Mouse (Mus musculus) naive thymus-derived CD4-positive, alpha-beta T cell, adult 2 months (primary cell): ENCODE results near the gene Nars2.
A peak's percentile ranks its signal among the peaks of the same experiment; 100 is the strongest.

Source experiments
- DNase-seq: peaks from one replicate; pipeline ENCODE4 v3.0.0-alpha.2; 2011; ENCODE audit warnings: low read depth

Gene Nars2

DNA sequence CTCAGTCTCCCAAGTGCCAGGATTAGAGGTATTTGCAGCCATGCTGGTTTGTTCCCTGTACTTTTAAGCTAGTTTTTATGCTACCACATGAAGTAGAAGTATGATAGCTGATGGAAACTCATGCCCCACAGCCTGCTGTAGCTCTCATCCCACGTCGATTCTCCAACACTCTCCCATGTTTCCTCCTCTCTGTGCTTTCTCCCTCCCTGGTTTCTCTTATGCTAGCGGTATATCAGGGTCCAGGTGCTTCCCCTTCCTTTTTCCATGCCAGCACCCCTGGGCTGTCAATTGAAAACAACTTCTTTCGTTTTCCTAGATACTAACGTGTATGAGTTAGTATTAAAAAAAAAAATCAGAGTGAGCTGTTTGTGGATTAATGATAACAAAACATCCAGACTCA is 120.8 kb downstream of the Nars2 start:
- DNase-seq: no peak

DNA sequence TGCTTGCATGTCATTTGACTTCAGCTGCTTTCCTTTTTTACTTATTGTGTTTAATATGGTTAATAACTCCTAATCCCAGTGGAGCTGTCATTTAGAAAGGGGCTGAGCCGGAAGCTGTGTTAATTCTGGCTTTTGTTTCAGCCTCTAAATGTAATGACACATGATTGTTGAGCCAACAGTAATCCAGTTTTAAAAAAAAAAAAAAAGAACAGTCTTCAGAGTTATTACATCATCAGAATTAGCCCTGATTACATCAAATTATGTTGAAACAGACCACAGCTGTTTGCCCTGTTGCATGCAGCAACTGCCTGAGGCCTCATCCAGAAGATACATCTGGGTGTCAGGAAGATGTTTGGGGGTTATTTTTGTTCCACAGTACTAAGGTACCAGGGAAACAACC is 123.7 kb downstream of the Nars2 start:
- DNase-seq: no peak

DNA sequence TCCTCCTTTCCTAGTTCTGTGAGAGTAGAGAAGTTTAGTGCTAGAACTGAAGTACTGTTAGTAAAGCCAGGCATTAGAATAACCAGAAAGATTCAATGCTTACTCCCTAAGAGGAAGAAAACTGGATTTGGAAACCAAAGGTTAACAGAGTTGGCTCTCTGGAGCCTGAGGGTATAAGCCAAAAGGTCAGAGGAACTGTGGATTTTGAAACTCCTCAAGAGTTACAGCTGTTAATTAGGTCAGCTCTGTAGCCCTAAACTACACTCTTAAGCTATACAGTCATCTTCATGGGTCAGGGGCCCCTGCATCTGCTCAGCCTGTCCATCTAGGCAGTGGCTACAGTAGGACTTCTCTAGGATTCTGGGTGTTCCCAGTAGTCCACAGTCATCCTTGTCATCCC is 125.7 kb downstream of the Nars2 start:
- no peak for DNase-seq

GRCm38 (mm10) chr7:97078685-97079084 is 127.4 kb downstream of the Nars2 start:
- DNase-seq: no peak

GRCm38 (mm10) chr7:97079145-97079544 is 127.8 kb downstream of the Nars2 start:
- peak; percentile 25 for DNase-seq

- no peak for DNase-seq
Observed at GRCm38 (mm10) chr7:97079651-97080365, 128.5 kb downstream of the Nars2 start.

DNA sequence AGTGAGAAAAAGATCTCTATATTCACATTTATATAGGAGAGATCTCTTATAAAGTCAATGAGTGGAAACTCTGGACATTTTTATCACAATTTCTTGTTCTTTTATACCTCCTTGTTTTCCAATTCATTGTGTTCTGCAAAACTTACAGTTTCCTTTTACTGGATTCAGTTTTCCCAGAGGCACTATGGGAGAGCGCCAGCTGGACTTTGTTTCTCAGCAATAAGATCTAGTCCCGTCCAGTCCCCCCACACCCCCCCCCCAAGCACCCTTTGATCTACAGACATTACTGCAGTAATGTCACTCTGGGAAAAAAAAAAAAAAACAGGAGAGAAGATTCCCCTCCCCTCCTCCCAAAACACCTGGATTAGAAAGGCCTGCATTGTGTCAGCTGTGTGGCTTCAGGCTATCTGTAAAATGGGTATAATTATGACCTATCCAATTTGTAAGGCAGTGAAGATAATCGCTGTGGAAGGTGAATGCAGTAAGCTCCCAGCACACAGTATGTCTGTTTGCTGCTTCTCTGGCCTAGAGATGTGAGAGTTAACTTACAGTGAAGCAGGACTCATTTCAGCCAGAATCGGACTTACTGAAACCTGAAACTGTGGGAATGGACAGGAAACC is 129.4 kb downstream of the Nars2 start:
- peak; percentile 8 for DNase-seq

DNA sequence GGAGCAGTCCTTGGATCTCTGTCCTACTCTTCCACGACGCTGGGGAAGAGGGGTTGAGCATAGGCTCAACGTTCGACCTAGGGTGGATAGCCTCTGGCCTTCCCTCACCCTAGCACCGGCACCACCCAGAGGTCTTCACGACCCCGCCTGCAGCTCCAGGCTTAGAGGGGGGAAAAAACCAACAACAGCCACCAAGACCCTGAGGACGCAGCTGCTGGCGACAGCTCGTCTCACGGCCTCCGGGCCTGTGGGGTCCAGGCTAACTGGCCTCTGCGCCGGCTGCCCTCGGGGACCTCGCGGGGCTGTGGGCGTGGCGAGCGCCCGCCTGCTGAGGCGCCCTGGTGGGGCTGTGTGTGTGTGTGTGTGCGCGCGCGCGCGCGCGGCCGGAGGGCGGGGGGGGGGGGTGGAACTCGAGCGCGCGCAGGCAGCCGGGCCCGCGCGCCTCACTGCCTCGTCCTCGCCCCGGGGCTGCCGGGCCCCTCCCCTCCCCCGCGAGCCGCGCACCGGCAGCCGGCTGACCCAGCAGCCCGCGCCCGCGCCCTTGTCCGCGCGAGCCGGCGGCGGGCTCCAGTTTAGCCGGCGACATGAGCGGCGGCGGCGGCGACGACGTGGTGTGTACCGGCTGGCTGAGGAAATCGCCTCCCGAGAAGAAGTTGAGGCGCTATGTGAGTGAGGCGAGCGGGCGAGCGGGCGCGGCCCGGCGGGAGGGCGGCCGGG is 130.1 kb downstream of the Nars2 start, which contains the start of gene Gab2:
TSS of gene Gab2 (plus strand) at position 345 of the 717 bp plus-strand sequence.
- peak; percentile 38 for DNase-seq

GRCm38 (mm10) chr7:97081959-97082218 is 130.6 kb downstream of the Nars2 start:
- no peak for DNase-seq

GRCm38 (mm10) chr7:97082219-97083101 is 131.2 kb downstream of the Nars2 start:
- peak; percentile 19 for DNase-seq

DNA sequence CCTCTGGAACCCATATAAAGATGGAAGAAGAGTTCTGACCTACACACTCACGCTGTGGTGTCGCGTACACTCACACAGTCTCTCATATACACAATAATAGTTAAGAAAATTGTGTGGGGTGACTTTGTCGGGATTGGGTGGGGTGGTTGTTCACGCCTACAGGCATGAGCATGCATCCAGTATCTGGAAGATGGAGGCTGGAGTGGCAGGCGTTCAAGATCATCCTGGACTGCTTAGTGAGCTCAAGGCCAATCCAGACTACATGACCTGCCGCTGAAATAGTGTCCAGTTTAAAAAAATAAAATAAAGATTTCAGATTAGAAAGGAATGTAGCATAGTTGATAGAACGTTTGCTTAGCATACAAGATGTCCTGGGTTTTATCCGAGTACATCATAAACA is 132.3 kb downstream of the Nars2 start:
- DNase-seq: no peak

- no peak for DNase-seq
Observed at GRCm38 (mm10) chr7:97084181-97084580, 132.9 kb downstream of the Nars2 start.

DNA sequence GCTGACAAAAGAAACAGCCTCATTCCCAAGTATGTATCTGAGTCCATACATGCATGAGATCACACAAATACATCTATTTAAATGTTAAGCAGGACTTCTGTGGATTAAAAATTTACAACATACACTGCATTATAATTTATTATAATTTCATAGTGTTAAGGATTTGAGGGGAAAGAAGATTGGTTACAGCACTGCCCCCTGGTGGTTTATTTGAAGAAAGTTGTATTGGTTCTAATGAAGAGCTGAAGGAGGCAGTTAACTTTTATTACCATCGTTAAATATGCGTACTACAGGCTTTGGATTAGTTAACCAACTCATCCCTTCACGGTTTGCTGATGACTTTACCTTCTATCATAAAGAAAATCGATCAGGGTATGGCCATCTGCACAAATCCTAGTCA is 134.0 kb downstream of the Nars2 start:
- DNase-seq: peak; percentile 63

DNA sequence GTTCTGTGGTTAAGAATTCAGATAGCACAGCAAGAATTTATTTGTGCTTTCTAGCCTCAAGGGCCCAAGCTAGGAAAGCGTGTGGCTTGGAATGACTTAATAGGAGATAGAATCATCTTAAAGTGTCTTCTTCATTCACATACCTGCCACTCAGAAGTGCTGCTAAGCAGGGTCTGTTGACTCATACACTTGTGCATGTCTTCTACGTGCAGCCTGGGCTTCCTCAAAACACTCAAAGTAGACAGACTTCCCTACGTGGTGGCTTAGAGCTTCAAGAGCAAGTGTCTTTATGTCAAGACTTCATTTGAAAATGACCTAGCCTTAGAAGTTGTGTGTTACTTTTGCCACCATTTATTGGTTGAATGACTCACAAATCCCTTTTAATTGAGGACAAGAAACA is 142.9 kb downstream of the Nars2 start:
- DNase-seq: no peak

GRCm38 (mm10) chr7:97108119-97108518 is 156.8 kb downstream of the Nars2 start:
- DNase-seq: no peak
